In genomic region chr10:128695411-128695991, GRCm38 (mm10) we compare ENCODE assay signal across 8 mouse cellular contexts. TPM values are rescaled to one million over a fixed set of nuclear protein-coding genes. Genes with fewer than 3 reads are reported as not detected.
DNase-seq lines count a peak whose midpoint lies in the region; ATAC-seq and TF ChIP-seq lines count a peak whose summit lies in the region.

No protein-coding gene starts in this region.

- under 1% methylated on average over 22 of the region's 22 CpGs for WGBS in embryonic facial prominence, embryonic 10.5 days
- under 1% methylated on average over 22 of the region's 22 CpGs for WGBS in intestine, embryonic 16.5 days
- WGBS in neural tube, embryonic 14.5 days, result 2% methylated on average over 22 of the region's 22 CpGs

- ATAC-seq in intestine, embryonic 16.5 days, result no peak
- no peak for ATAC-seq in neural tube, embryonic 14.5 days (ENCODE audit: low read depth)

- intact Hi-C loops in left cerebral cortex, postnatal 14 days (cut with DNase I), result loop anchor here (5.0 kb wide), 1 partner anchor 52 kb away; the partner anchor contains the start of gene Pym1

- peaks cover 14% of the 10 kb centered on the region for H3K4me1 ChIP-seq in embryonic facial prominence, embryonic 10.5 days
- H3K4me1 ChIP-seq in intestine, embryonic 16.5 days (ENCODE audit: control insufficient read depth, insufficient read depth, low read length), result peaks cover 10% of the 10 kb centered on the region
- peaks cover 10% of the 10 kb centered on the region for H3K4me1 ChIP-seq in neural tube, embryonic 14.5 days (ENCODE audit: control insufficient read depth, insufficient read depth, low read length)

- no peak for TF ChIP-seq CTCF in layer of hippocampus, adult 2 months (conservative IDR thresholded peaks at IDR 0.05)

- no peaks in the 10 kb centered on the region for H3K9me3 ChIP-seq in embryonic facial prominence, embryonic 10.5 days
- no peaks in the 10 kb centered on the region for H3K9me3 ChIP-seq in intestine, embryonic 16.5 days (ENCODE audit: control insufficient read depth, low read length)
- no peaks in the 10 kb centered on the region for H3K9me3 ChIP-seq in neural tube, embryonic 14.5 days (ENCODE audit: control insufficient read depth, low read length)

- H3K4me2 ChIP-seq in intestine, embryonic 16.5 days (ENCODE audit: low read depth, low read length), result peak overlapping the region; percentile 48
- H3K4me2 ChIP-seq in neural tube, embryonic 14.5 days (ENCODE audit: low read depth, low read length), result peak overlapping the region; percentile 76

- no peak for DNase-seq in layer of hippocampus, adult 2 months (ENCODE audit: low spot score in 2 of 2)
- no peak for DNase-seq in layer of hippocampus, postnatal 14 days (ENCODE audit: low spot score in 2 of 2)
- no peak for DNase-seq in embryonic facial prominence, embryonic 10.5 days (ENCODE audit: low spot score)
- DNase-seq in left cerebral cortex, postnatal 14 days (ENCODE audit: low spot score in 2 of 2), result no peak
- DNase-seq in layer of hippocampus, postnatal 36 days, result no peak
- no peak for DNase-seq in layer of hippocampus, adult 9-11 months

- H3K27ac ChIP-seq in layer of hippocampus, adult 2 months, result peak overlapping the region; percentile 98
- peak overlapping the region; percentile 96 for H3K27ac ChIP-seq in embryonic facial prominence, embryonic 10.5 days (replicated peaks)
- peak overlapping the region; percentile 92 for H3K27ac ChIP-seq in intestine, embryonic 16.5 days (ENCODE audit: low read length)
- peak overlapping the region; percentile 96 for H3K27ac ChIP-seq in neural tube, embryonic 14.5 days (ENCODE audit: low read depth, low read length)

- peak overlapping the region; percentile 85 for H3K9ac ChIP-seq in intestine, embryonic 16.5 days (ENCODE audit: low read depth, low read length)
- H3K9ac ChIP-seq in neural tube, embryonic 14.5 days (replicated peaks; ENCODE audit: low read depth, low read length), result peak overlapping the region; percentile 97

- no peaks in the 10 kb centered on the region for H3K27me3 ChIP-seq in embryonic facial prominence, embryonic 10.5 days (replicated peaks; ENCODE audit: low read depth, poor library complexity, severe bottlenecking)
- H3K27me3 ChIP-seq in intestine, embryonic 16.5 days (replicated peaks; ENCODE audit: control insufficient read depth, insufficient read depth, low read length), result no peaks in the 10 kb centered on the region
- no peaks in the 10 kb centered on the region for H3K27me3 ChIP-seq in neural tube, embryonic 14.5 days (ENCODE audit: control insufficient read depth, insufficient read depth, low read length)

- H3K36me3 ChIP-seq in embryonic facial prominence, embryonic 10.5 days (replicated peaks), result peaks cover 33% of the 10 kb centered on the region
- peaks cover 3% of the 10 kb centered on the region; the same call in 1 of the 2 replicates for H3K36me3 ChIP-seq in intestine, embryonic 16.5 days (ENCODE audit: control insufficient read depth, insufficient read depth, low read length)
- H3K36me3 ChIP-seq in neural tube, embryonic 14.5 days (ENCODE audit: control insufficient read depth, insufficient read depth, low read length), result no peaks in the 10 kb centered on the region

- H3K4me3 ChIP-seq in layer of hippocampus, adult 2 months, result peak overlapping the region; percentile 90
- H3K4me3 ChIP-seq in embryonic facial prominence, embryonic 10.5 days, result peak overlapping the region; percentile 69
- H3K4me3 ChIP-seq in intestine, embryonic 16.5 days (ENCODE audit: low read length), result peak overlapping the region; percentile 83
- H3K4me3 ChIP-seq in neural tube, embryonic 14.5 days (ENCODE audit: low read depth, low read length), result peak overlapping the region; percentile 90

RNA-seq across cellular contexts. Expression of gene Rab5b, which starts 0.6 kb away (rescaled TPM):
- 100 to 1,000 TPM; 126 to 134 TPM for total RNA-seq in layer of hippocampus, adult 2 months (2021)
- 100 to 1,000 TPM; 127 to 133 TPM for total RNA-seq in layer of hippocampus, postnatal 14 days (2021)
- 64.4 and 70.4 TPM in 2 replicates for polyA plus RNA-seq in embryonic facial prominence, embryonic 10.5 days (2016; fragmentation: Nextera tagmentation; extraction: Ambion mirVana)
- polyA plus RNA-seq in intestine, embryonic 16.5 days (2015; fragmentation: Nextera tagmentation; extraction: Ambion mirVana), result 61.6 and 64.5 TPM in 2 replicates
- polyA plus RNA-seq in neural tube, embryonic 14.5 days (2014; fragmentation: Nextera tagmentation; extraction: Ambion mirVana), result 87.4 and 98.6 TPM in 2 replicates
- total RNA-seq in left cerebral cortex, postnatal 14 days (2021), result 100 to 1,000 TPM; 117 to 123 TPM
- 100 to 1,000 TPM; 131 to 134 TPM for total RNA-seq in layer of hippocampus, postnatal 36 days (2021)

RNA-seq across cellular contexts. Expression of gene Pmel, which starts 8.5 kb away (rescaled TPM):
- under 1 TPM; 0.33 to 0.34 TPM for total RNA-seq in layer of hippocampus, adult 2 months (2021)
- total RNA-seq in layer of hippocampus, postnatal 14 days (2021), result 1 to 10 TPM; 1.5 to 1.6 TPM
- polyA plus RNA-seq in embryonic facial prominence, embryonic 10.5 days (2016; fragmentation: Nextera tagmentation; extraction: Ambion mirVana), result 8.6 and 17.3 TPM in 2 replicates
- 1.5 and 1.6 TPM in 2 replicates for polyA plus RNA-seq in intestine, embryonic 16.5 days (2015; fragmentation: Nextera tagmentation; extraction: Ambion mirVana)
- 0.63 and 0.99 TPM in 2 replicates for polyA plus RNA-seq in neural tube, embryonic 14.5 days (2014; fragmentation: Nextera tagmentation; extraction: Ambion mirVana)
- total RNA-seq in left cerebral cortex, postnatal 14 days (2021), result 1 to 10 TPM in 1 of 2 experiments, under 1 TPM in 1; 0.97 to 1.2 TPM
- total RNA-seq in layer of hippocampus, postnatal 36 days (2021), result under 1 TPM; 0.25 to 0.35 TPM

RNA-seq across cellular contexts. Expression of gene Cdk2, which starts 9.3 kb away (rescaled TPM):
- total RNA-seq in layer of hippocampus, adult 2 months (2021), result 1 to 10 TPM; 2.0 to 3.0 TPM
- total RNA-seq in layer of hippocampus, postnatal 14 days (2021), result 1 to 10 TPM; 6.1 to 9.3 TPM
- 124 and 130 TPM in 2 replicates for polyA plus RNA-seq in embryonic facial prominence, embryonic 10.5 days (2016; fragmentation: Nextera tagmentation; extraction: Ambion mirVana)
- polyA plus RNA-seq in intestine, embryonic 16.5 days (2015; fragmentation: Nextera tagmentation; extraction: Ambion mirVana), result 60.4 and 65.2 TPM in 2 replicates
- 8.6 and 15.9 TPM in 2 replicates for polyA plus RNA-seq in neural tube, embryonic 14.5 days (2014; fragmentation: Nextera tagmentation; extraction: Ambion mirVana)
- 1 to 10 TPM; 4.7 to 5.1 TPM for total RNA-seq in left cerebral cortex, postnatal 14 days (2021)
- total RNA-seq in layer of hippocampus, postnatal 36 days (2021), result 1 to 10 TPM; 2.0 to 2.4 TPM

RNA-seq across cellular contexts. Expression of gene Suox, which starts 21.6 kb away (rescaled TPM):
- total RNA-seq in layer of hippocampus, adult 2 months (2021), result 10 to 100 TPM; 12.5 to 12.6 TPM
- total RNA-seq in layer of hippocampus, postnatal 14 days (2021), result 10 to 100 TPM; 12.2 to 12.6 TPM
- polyA plus RNA-seq in embryonic facial prominence, embryonic 10.5 days (2016; fragmentation: Nextera tagmentation; extraction: Ambion mirVana), result 12.9 and 13.5 TPM in 2 replicates
- 11.8 and 13.0 TPM in 2 replicates for polyA plus RNA-seq in intestine, embryonic 16.5 days (2015; fragmentation: Nextera tagmentation; extraction: Ambion mirVana)
- 13.1 and 14.6 TPM in 2 replicates for polyA plus RNA-seq in neural tube, embryonic 14.5 days (2014; fragmentation: Nextera tagmentation; extraction: Ambion mirVana)
- total RNA-seq in left cerebral cortex, postnatal 14 days (2021), result 10 to 100 TPM; 11.2 to 11.8 TPM
- total RNA-seq in layer of hippocampus, postnatal 36 days (2021), result 10 to 100 TPM; 11.4 to 14.2 TPM

RNA-seq across cellular contexts. Expression of gene Dgka, which starts 49.2 kb away (rescaled TPM):
- total RNA-seq in layer of hippocampus, adult 2 months (2021), result 10 to 100 TPM; 11.4 to 11.5 TPM
- total RNA-seq in layer of hippocampus, postnatal 14 days (2021), result 10 to 100 TPM; 10.4 to 10.5 TPM
- 5.2 and 6.3 TPM in 2 replicates for polyA plus RNA-seq in embryonic facial prominence, embryonic 10.5 days (2016; fragmentation: Nextera tagmentation; extraction: Ambion mirVana)
- polyA plus RNA-seq in intestine, embryonic 16.5 days (2015; fragmentation: Nextera tagmentation; extraction: Ambion mirVana), result 7.8 and 7.9 TPM in 2 replicates
- 7.8 and 9.2 TPM in 2 replicates for polyA plus RNA-seq in neural tube, embryonic 14.5 days (2014; fragmentation: Nextera tagmentation; extraction: Ambion mirVana)
- total RNA-seq in left cerebral cortex, postnatal 14 days (2021), result 1 to 10 TPM; 4.8 to 6.3 TPM
- 10 to 100 TPM in 1 of 2 experiments, 1 to 10 TPM in 1; 9.3 to 11.1 TPM for total RNA-seq in layer of hippocampus, postnatal 36 days (2021)
